Mouse (Mus musculus) CH12.LX (cell line): ENCODE measurements around the gene Ppp1r3c. TPM values are rescaled to one million over a fixed set of nuclear protein-coding genes. Genes with fewer than 3 reads are reported as not detected.

Experiments used
- DNase-seq: peaks from one replicate; pipeline ENCODE4 v3.0.0-alpha.2; 2013; ENCODE audit errors: extremely low read depth
- H3K27ac ChIP-seq: 2 replicates; pipeline ENCODE4 v1.5.1; 2012; ENCODE audit warnings: low read depth, mild to moderate bottlenecking, control low read depth, moderate library complexity; ENCODE audit not compliant: insufficient read depth
- H3K27me3 ChIP-seq: replicated peaks from 2 replicates; pipeline ENCODE3; 2012; ENCODE audit warnings: inconsistent platforms
- H3K36me3 ChIP-seq, 2 experiments: replicated peaks in 1 of 2; 2 replicates each; pipeline versions ENCODE3 to v1.6.1; 2012; ENCODE audit warnings: inconsistent platforms in 1 of 2, low read length in 1 of 2, mild to moderate bottlenecking in 1 of 2, mixed read lengths in 1 of 2, moderate library complexity in 1 of 2; ENCODE audit not compliant: control insufficient read depth in 1 of 2, insufficient read depth in 1 of 2
- H3K4me1 ChIP-seq, 2 experiments: 2 replicates each; pipeline ENCODE4 v1.6.1; 2012; ENCODE audit warnings: inconsistent platforms in 1 of 2, moderate library complexity in 1 of 2; ENCODE audit not compliant: insufficient read depth in 2 of 2, control insufficient read depth in 1 of 2
- H3K4me2 ChIP-seq: 2 replicates; pipeline ENCODE4 v1.6.1; 2012; ENCODE audit warnings: low read depth, mild to moderate bottlenecking, control low read depth; ENCODE audit not compliant: poor library complexity, insufficient read depth, severe bottlenecking
- H3K4me3 ChIP-seq, 3 experiments: fragments of 150-350 bp in 1 of 3; sonication (generic) in 1 of 3; replicated peaks in 1 of 3; 2 replicates each; pipeline versions ENCODE3 to v1.5.1; 2011 to 2012; ENCODE audit warnings: low read depth in 2 of 3, low read length in 2 of 3, mild to moderate bottlenecking in 2 of 3, moderate library complexity in 2 of 3, control low read depth in 1 of 3, improper control_type of control experiment in 1 of 3, inconsistent platforms in 1 of 3, mixed read lengths in 1 of 3; ENCODE audit not compliant: poor library complexity in 1 of 3
- H3K79me2 ChIP-seq: replicated peaks from 2 replicates; pipeline ENCODE4 v1.6.1; 2012; ENCODE audit warnings: mild to moderate bottlenecking, moderate library complexity; ENCODE audit not compliant: control insufficient read depth, poor library complexity, insufficient read depth, severe bottlenecking; ENCODE audit errors: extremely low read depth
- H3K9ac ChIP-seq: 2 replicates; pipeline ENCODE4 v1.6.1; 2012; ENCODE audit warnings: low read depth, mild to moderate bottlenecking, control low read depth, moderate library complexity; ENCODE audit not compliant: insufficient read depth
- H3K9me3 ChIP-seq: replicated peaks from 2 replicates; pipeline ENCODE3; 2012; ENCODE audit warnings: low read length, inconsistent platforms, mixed read lengths
- CHD2 ChIP-seq: IDR thresholded peaks from 2 replicates; pipeline ENCODE4 v1.6.1; 2011; ENCODE audit warnings: low read length, improper control_type of control experiment
- CTCF ChIP-seq, 2 experiments: IDR thresholded peaks in 1 of 2; conservative IDR thresholded peaks in 1 of 2; 2 replicates each; pipeline ENCODE4 v1.5.1; 2011 to 2012; ENCODE audit warnings: low read depth in 2 of 2, low read length in 2 of 2, improper control_type of control experiment in 1 of 2, inconsistent platforms in 1 of 2, mild to moderate bottlenecking in 1 of 2, moderate library complexity in 1 of 2
- E2F4 ChIP-seq: IDR thresholded peaks from 2 replicates; pipeline ENCODE4 v1.6.1; 2011; ENCODE audit warnings: low read depth, low read length, improper control_type of control experiment; ENCODE audit not compliant: insufficient replicate concordance
- ELF1 ChIP-seq: IDR thresholded peaks from 2 replicates; pipeline ENCODE4 v1.6.1; 2014; ENCODE audit warnings: low read depth, mild to moderate bottlenecking, inconsistent platforms, low read length, improper control_type of control experiment
- EP300 ChIP-seq: IDR thresholded peaks from 2 replicates; pipeline ENCODE4 v1.6.1; 2011; ENCODE audit warnings: low read length, improper control_type of control experiment
- ETS1 ChIP-seq: conservative IDR thresholded peaks from 2 replicates; pipeline ENCODE4 v1.6.1; 2012; ENCODE audit warnings: low read depth, mild to moderate bottlenecking, inconsistent platforms, low read length, improper control_type of control experiment, moderate library complexity
- GABPA ChIP-seq: IDR thresholded peaks from 2 replicates; pipeline ENCODE4 v1.6.1; 2012; ENCODE audit warnings: low read depth, low read length, improper control_type of control experiment, inconsistent platforms; ENCODE audit not compliant: insufficient replicate concordance
- JUN ChIP-seq: IDR thresholded peaks from 2 replicates; pipeline ENCODE4 v1.6.1; 2011; ENCODE audit warnings: low read depth, mild to moderate bottlenecking, low read length, improper control_type of control experiment, moderate library complexity; ENCODE audit not compliant: insufficient read depth
- JUND ChIP-seq: conservative IDR thresholded peaks from 2 replicates; pipeline ENCODE4 v1.6.1; 2011; ENCODE audit warnings: low read depth, low read length, improper control_type of control experiment
- MAFK ChIP-seq: IDR thresholded peaks from 2 replicates; pipeline ENCODE4 v1.6.1; 2011; ENCODE audit warnings: low read length, improper control_type of control experiment; ENCODE audit not compliant: insufficient replicate concordance
- MAX ChIP-seq: IDR thresholded peaks from 2 replicates; pipeline ENCODE4 v1.6.1; 2011; ENCODE audit warnings: low read length, improper control_type of control experiment
- MAZ ChIP-seq: IDR thresholded peaks from 2 replicates; pipeline ENCODE4 v1.6.1; 2012; ENCODE audit warnings: low read depth, mild to moderate bottlenecking, inconsistent platforms, low read length, improper control_type of control experiment, moderate library complexity
- MXI1 ChIP-seq: IDR thresholded peaks from 2 replicates; pipeline ENCODE4 v1.6.1; 2011; ENCODE audit warnings: mild to moderate bottlenecking, low read depth, low read length, improper control_type of control experiment
- MYC ChIP-seq: IDR thresholded peaks from 2 replicates; pipeline ENCODE4 v1.6.1; 2011; ENCODE audit warnings: low read depth, mild to moderate bottlenecking, improper control_type of control experiment, low read length
- NELFE ChIP-seq: IDR thresholded peaks from 2 replicates; pipeline ENCODE4 v1.6.1; 2011; ENCODE audit warnings: low read depth, low read length, improper control_type of control experiment
- NRF1 ChIP-seq: IDR thresholded peaks from 2 replicates; pipeline ENCODE4 v1.6.1; 2014; ENCODE audit warnings: low read depth, mild to moderate bottlenecking, inconsistent platforms, low read length, improper control_type of control experiment, moderate library complexity
- PAX5 ChIP-seq: IDR thresholded peaks from 2 replicates; pipeline ENCODE4 v1.6.1; 2012; ENCODE audit warnings: low read length, inconsistent platforms, mixed read lengths
- POLR2A ChIP-seq: IDR thresholded peaks from 2 replicates; pipeline ENCODE4 v1.6.1; 2011; ENCODE audit warnings: low read depth, mild to moderate bottlenecking, improper control_type of control experiment, low read length
- POLR2AphosphoS2 ChIP-seq: IDR thresholded peaks from 2 replicates; pipeline ENCODE4 v1.6.1; 2011; ENCODE audit warnings: low read depth, low read length, improper control_type of control experiment
- RAD21 ChIP-seq: IDR thresholded peaks from 2 replicates; pipeline ENCODE4 v1.6.1; 2011; ENCODE audit warnings: low read depth, mild to moderate bottlenecking, low read length, improper control_type of control experiment, moderate library complexity
- RCOR1 ChIP-seq: conservative IDR thresholded peaks from 2 replicates; pipeline ENCODE4 v1.6.1; 2012; ENCODE audit warnings: low read depth, mild to moderate bottlenecking, inconsistent platforms, low read length, improper control_type of control experiment
- SIN3A ChIP-seq: IDR thresholded peaks from 2 replicates; pipeline ENCODE4 v1.6.1; 2012; ENCODE audit warnings: low read length, improper control_type of control experiment, inconsistent platforms
- SMC3 ChIP-seq: IDR thresholded peaks from 2 replicates; pipeline ENCODE4 v1.6.1; 2011; ENCODE audit warnings: low read depth, low read length, improper control_type of control experiment
- TBP ChIP-seq: conservative IDR thresholded peaks from 2 replicates; pipeline ENCODE4 v1.6.1; 2011; ENCODE audit warnings: low read depth, low read length, improper control_type of control experiment
- ZKSCAN1 ChIP-seq: IDR thresholded peaks from 2 replicates; pipeline ENCODE4 v1.6.1; 2012; ENCODE audit warnings: low read depth, inconsistent platforms, low read length, improper control_type of control experiment, borderline replicate concordance
- ZMIZ1 ChIP-seq: IDR thresholded peaks from 2 replicates; pipeline ENCODE4 v1.6.1; 2012; ENCODE audit warnings: low read depth, mild to moderate bottlenecking, inconsistent platforms, low read length, improper control_type of control experiment
- dilution Hi-C: fragments of 300-500 bp; cut with MboI; formaldehyde crosslinking; loops from 2 replicates; pipeline ENCODE4 v1.14.3; 2020; ENCODE audit warnings: low sequenced_read_pairs; ENCODE audit not compliant: extremely low pct_unique_long_range_greater_than_20kb, extremely low pct_ligation_motif_present
- in situ Hi-C: fragments of 300-500 bp; cut with MboI; formaldehyde crosslinking; loops from 3 replicates; pipeline ENCODE4 v1.14.3; 2019; ENCODE audit warnings: low sequenced_read_pairs, low pct_ligation_motif_present, low pct_unique_long_range_greater_than_20kb, mixed read lengths
- polyA plus RNA-seq: library from polyadenylated mRNA; unstranded; fragments of >175 nt; gene quantifications from 2 replicates; pipeline ENCODE4 v1.2.1, GENCODE M21; 2012; ENCODE audit warnings: low read depth; ENCODE audit not compliant: insufficient read length
- total RNA-seq, 2 experiments: library from RNA; depleted of rRNA; stranded (reverse); fragments of 300-350 nt in 1 of 2; fragments of >200 nt in 1 of 2; gene quantifications; 2 replicates each; pipeline ENCODE4 v1.2.3; 2012 to 2014

The Ppp1r3c gene
- total and polyA plus RNA-seq, 3 experiments: not detected

- Histone ChIP-seq H3K27me3 (no peaks in the 10 kb centered on the region), H3K79me2 (no peaks in the 10 kb centered on the region), H3K27ac (no peak overlapping the region), H3K9me3 (no peaks in the 10 kb centered on the region), H3K4me3 (no peak overlapping the region), H3K4me1 (no peaks in the 10 kb centered on the region), H3K4me2 (no peak overlapping the region), H3K9ac (no peak overlapping the region), H3K36me3 (no peaks in the 10 kb centered on the region)
- dilution Hi-C loops: no loop called here
- in situ Hi-C loops: no loop called here
- TF ChIP-seq RAD21: no peak
- no peak for TF ChIP-seq POLR2AphosphoS2
- TF ChIP-seq TBP: no peak
- TF ChIP-seq SMC3: no peak
- no peak for TF ChIP-seq JUND
- TF ChIP-seq ELF1: no peak
- no peak for TF ChIP-seq EP300
- no peak for TF ChIP-seq CHD2
- TF ChIP-seq NRF1: no peak
- TF ChIP-seq MXI1: no peak
- TF ChIP-seq MAFK: no peak
- TF ChIP-seq MAX: no peak
- no peak for TF ChIP-seq CTCF (conservative IDR thresholded peaks at IDR 0.05 in 1 of 2, IDR thresholded peaks at IDR 0.05 in 1 of 2; ENCODE audit: low read depth in 2 of 2, low read length in 2 of 2)
- TF ChIP-seq ETS1: no peak
- no peak for TF ChIP-seq SIN3A
- TF ChIP-seq MYC: no peak
- no peak for TF ChIP-seq POLR2A
- no peak for TF ChIP-seq JUN
- TF ChIP-seq MAZ: no peak
- DNase-seq: no peak
Measured at GRCm38 (mm10) chr19:36773716-36774459, 37.4 kb upstream of the Ppp1r3c start.

DNA sequence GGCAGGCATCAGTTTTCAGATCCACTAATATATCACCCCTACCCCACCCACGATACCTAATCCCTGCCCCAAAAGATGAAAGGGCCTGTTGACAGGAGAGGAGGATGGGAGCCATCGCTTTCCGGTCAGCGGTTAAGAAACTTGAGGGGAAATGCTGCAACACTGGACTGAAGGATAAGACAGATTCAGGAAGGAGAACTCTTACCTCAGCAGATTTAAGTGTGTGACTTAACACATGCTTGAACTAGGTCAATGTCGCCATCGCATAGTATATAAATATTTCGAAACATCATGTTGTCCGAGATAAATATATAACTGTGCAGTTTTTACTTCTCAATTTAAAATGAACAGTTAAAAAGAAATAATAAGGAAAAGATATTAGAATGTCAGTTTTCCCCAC, 31.6 kb upstream of the Ppp1r3c start:
- in situ Hi-C loops: no loop called here
- dilution Hi-C loops: no loop called here

More for the DNA sequence above, 31.6 kb upstream of the Ppp1r3c start:
- TF ChIP-seq POLR2A (no peak), ZKSCAN1 (no peak), JUN (no peak), MAFK (no peak), E2F4 (no peak), PAX5 (no peak), GABPA (no peak), ZMIZ1 (no peak), CHD2 (no peak), RAD21 (no peak), ETS1 (no peak), NELFE (no peak), RCOR1 (no peak), SIN3A (no peak), SMC3 (no peak)
- H3K4me1 ChIP-seq: no peaks in the 10 kb centered on the region
- no peaks in the 10 kb centered on the region for H3K27me3 ChIP-seq
- H3K4me3 ChIP-seq: no peak overlapping the region
- no peaks in the 10 kb centered on the region for H3K79me2 ChIP-seq
- no peak overlapping the region for H3K9ac ChIP-seq
- no peak overlapping the region for H3K27ac ChIP-seq
- H3K36me3 ChIP-seq: no peaks in the 10 kb centered on the region
- no peak for DNase-seq
- H3K4me2 ChIP-seq: no peak overlapping the region
- no peaks in the 10 kb centered on the region for H3K9me3 ChIP-seq
